Mouse (Mus musculus) WW6 (cell line): ENCODE results near the gene Olfr585.

ENCODE experiments used
- DNase-seq: peaks from one replicate; pipeline ENCODE4 v3.0.0-alpha.2; 2013; ENCODE audit warnings: low read depth, low spot score

The Olfr585 gene

GRCm38 (mm10) chr7:103097420-103097819 lies at the start of gene Olfr585:
Gene Olfr585, plus strand, starts transcription at chr7:103097720.
- no peak for DNase-seq

GRCm38 (mm10) chr7:103051000-103051399 lies 46.5 kb upstream of the Olfr585 start, which contains the start of gene Olfr583:
Gene Olfr583, plus strand, starts transcription at chr7:103051300.
- no peak for DNase-seq

GRCm38 (mm10) chr7:103081585-103081984 lies 15.9 kb upstream of the Olfr585 start, which contains the start of gene Olfr584:
Gene Olfr584, plus strand, starts transcription at chr7:103081885.
- no peak for DNase-seq

GRCm38 (mm10) chr7:103119406-103119805 lies 21.9 kb downstream of the Olfr585 start:
- DNase-seq: no peak

GRCm38 (mm10) chr7:103125538-103125937 lies 28.0 kb downstream of the Olfr585 start, which contains the start of gene Olfr586:
Gene Olfr586, minus strand, starts transcription at chr7:103125638.
- DNase-seq: no peak

- no peak for DNase-seq
Observed at GRCm38 (mm10) chr7:103140579-103140978, 43.1 kb downstream of the Olfr585 start, which contains the start of gene Olfr588-ps1. Gene Olfr588-ps1, plus strand, starts transcription at chr7:103140879.
